Mouse (Mus musculus) heart, postnatal 0 days (tissue): ENCODE measurements around the gene Ifit3. TPM values are rescaled to one million over a fixed set of nuclear protein-coding genes. Genes with fewer than 3 reads are reported as not detected.
"Not testable (repeated sequence)": the region's sequence is repeated elsewhere in the genome, so short reads cannot be mapped to it uniquely, and the experiment has no call there.

Experiments used
- ATAC-seq: fragments of 200-750 bp; cut with Nextera tagmentation; 2 replicates; pipeline ENCODE4 v1.8.0; 2017; ENCODE audit warnings: low read depth, moderate number of reproducible peaks, moderate library complexity; ENCODE audit not compliant: insufficient read depth
- DNase-seq: peaks from one replicate; pipeline ENCODE4 v3.0.0-alpha.2; 2016; ENCODE audit warnings: low spot score
- H3K27ac ChIP-seq: fragments of 300-500 bp; sonication (generic); 2 replicates; pipeline ENCODE4 v1.5.1; 2014; ENCODE audit warnings: low read depth, mild to moderate bottlenecking
- H3K27me3 ChIP-seq: fragments of 300-500 bp; sonication (generic); 2 replicates; pipeline ENCODE4 v1.6.1; 2014; ENCODE audit warnings: low read length, mixed read lengths; ENCODE audit not compliant: control insufficient read depth, insufficient read depth
- H3K36me3 ChIP-seq: fragments of 300-500 bp; sonication (generic); replicated peaks from 2 replicates; pipeline ENCODE4 v1.6.1; 2014; ENCODE audit warnings: low read length, mixed read lengths; ENCODE audit not compliant: control insufficient read depth, insufficient read depth
- H3K4me1 ChIP-seq: fragments of 300-500 bp; sonication (generic); 2 replicates; pipeline ENCODE4 v1.6.1; 2014; ENCODE audit warnings: antibody characterized with exemption; ENCODE audit not compliant: control insufficient read depth, insufficient read depth
- H3K4me2 ChIP-seq: fragments of 300-500 bp; sonication (generic); 2 replicates; pipeline ENCODE4 v1.6.1; 2014; ENCODE audit warnings: low read depth, mild to moderate bottlenecking, low read length, moderate library complexity
- H3K4me3 ChIP-seq: fragments of 300-500 bp; sonication (generic); 2 replicates; pipeline ENCODE4 v1.5.1; 2014; ENCODE audit warnings: low read depth, low read length
- H3K9ac ChIP-seq: fragments of 300-500 bp; sonication (generic); replicated peaks from 2 replicates; pipeline ENCODE4 v1.6.1; 2014; ENCODE audit warnings: low read depth, low read length, mixed read lengths
- H3K9me3 ChIP-seq: fragments of 300-500 bp; sonication (generic); replicated peaks from 2 replicates; pipeline ENCODE4 v1.6.1; 2016; ENCODE audit warnings: low read length; ENCODE audit not compliant: control insufficient read depth
- CTCF ChIP-seq: IDR thresholded peaks from 2 replicates; pipeline ENCODE4 v1.5.1; 2016; ENCODE audit warnings: antibody characterized with exemption, control low read depth, low read depth
- EP300 ChIP-seq: IDR thresholded peaks from 2 replicates; pipeline ENCODE4 v1.6.1; 2016; ENCODE audit warnings: antibody characterized with exemption, low read depth
- WGBS: fragments of 180-500 bp; shearing (Covaris S2); extraction: QIAGEN DNeasy Blood & Tissue Kit; methylation state at CpG from one replicate; pipeline ENCODE4 v1.1.7; 2014; 5-methylcytosine and 5-hydroxymethylcytosine counted together
- polyA plus RNA-seq: library from polyadenylated mRNA; unstranded; fragments of >200 nt; fragmentation: Nextera tagmentation; extraction: Ambion mirVana; gene quantifications from 2 replicates; pipeline ENCODE4 v1.2.1, GENCODE M21; 2015
- total RNA-seq: library from RNA; depleted of rRNA; stranded (reverse); fragments of >200 nt; gene quantifications from 2 replicates; pipeline ENCODE4 v1.2.3, GENCODE M21; 2014; ENCODE audit warnings: low replicate concordance

Ifit3 gene
- total and polyA plus RNA-seq, 2 experiments from 2014 or later: 3.0 to 12.8 TPM

DNA sequence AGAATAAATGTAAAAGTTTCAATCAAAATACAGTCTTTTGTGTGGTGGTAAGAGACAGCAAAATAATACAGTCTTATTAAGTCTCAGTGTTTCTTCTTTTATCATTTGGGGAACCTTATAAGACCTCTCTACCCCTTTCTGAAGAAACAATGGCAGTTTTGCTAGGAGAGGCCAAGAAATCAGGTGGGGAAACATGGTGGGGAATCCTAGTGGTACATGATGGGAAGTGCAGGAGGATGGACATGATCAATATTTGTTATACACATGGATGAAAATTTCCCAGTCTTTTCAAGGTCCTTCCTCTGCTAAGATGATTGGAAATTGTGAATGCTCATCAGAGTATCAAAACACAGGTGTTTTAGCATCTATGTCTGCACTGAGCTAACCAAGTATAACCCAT, 5.6 kb downstream of the Ifit3 start:
- DNase-seq (no peak), ATAC-seq (no peak)
- no peak for TF ChIP-seq CTCF
- TF ChIP-seq EP300: no peak
- no peak overlapping the region for H3K9ac ChIP-seq
- H3K36me3 ChIP-seq: no peaks in the 10 kb centered on the region
- H3K9me3 ChIP-seq: no peaks in the 10 kb centered on the region
- no peak overlapping the region for H3K4me2 ChIP-seq
- H3K27ac ChIP-seq: no peak overlapping the region
- no peaks in the 10 kb centered on the region for H3K27me3 ChIP-seq
- no peak overlapping the region for H3K4me3 ChIP-seq
- no peaks in the 10 kb centered on the region for H3K4me1 ChIP-seq

DNA sequence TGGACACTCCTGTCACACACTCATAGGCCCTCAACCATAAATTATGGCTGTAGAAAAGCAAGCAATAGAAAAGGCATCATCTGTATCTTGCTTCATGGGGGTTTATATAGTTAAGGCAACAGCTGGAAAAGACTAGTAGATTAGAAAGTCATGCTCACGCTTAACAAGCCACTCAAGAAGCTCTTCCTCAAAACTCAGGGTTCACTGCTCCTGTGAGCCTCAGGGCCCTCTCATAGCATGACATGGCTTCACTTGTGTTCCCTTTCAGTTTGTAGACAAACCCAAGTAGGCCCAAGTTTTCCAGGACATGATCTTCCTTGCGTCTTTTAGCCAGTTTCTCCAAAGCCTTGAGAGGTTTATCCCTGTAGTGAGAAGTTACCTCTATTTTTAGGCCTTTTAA, 10.1 kb downstream of the Ifit3 start:
- Histone ChIP-seq H3K27ac (no peak overlapping the region), H3K36me3 (no peaks in the 10 kb centered on the region), H3K4me2 (no peak overlapping the region), H3K9ac (no peak overlapping the region), H3K9me3 (no peaks in the 10 kb centered on the region), H3K4me1 (peaks cover 13% of the 10 kb centered on the region), H3K27me3 (no peaks in the 10 kb centered on the region), H3K4me3 (no peak overlapping the region)
- no peak for ATAC-seq
- DNase-seq: no peak
- TF ChIP-seq EP300 (no peak), CTCF (no peak)
- WGBS: 84% methylated on average over 2 of the region's 2 CpGs

DNA sequence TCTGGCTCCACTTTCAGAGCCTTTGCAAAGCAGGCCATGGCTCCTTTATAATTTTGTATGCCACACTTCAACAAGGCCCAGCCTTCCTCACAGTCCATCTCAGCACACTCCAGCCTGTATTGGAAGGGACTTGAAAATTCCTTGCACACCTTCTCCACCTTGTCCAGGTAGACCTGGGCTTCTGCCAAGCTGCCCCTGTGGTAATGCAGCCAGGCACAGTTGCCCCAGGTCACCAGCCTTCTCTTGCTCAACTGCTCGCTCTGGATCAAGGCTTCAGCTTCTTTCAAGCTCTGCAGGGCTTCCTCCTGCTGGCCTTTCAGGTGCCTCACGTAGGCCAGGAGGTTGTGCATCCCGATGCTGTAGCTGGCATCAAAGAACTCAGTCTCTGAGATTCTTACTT, 11.2 kb downstream of the Ifit3 start:
- H3K4me1 ChIP-seq: peaks cover 16% of the 10 kb centered on the region
- ATAC-seq, H3K4me2 ChIP-seq, H3K36me3 ChIP-seq, H3K4me3 ChIP-seq, H3K27ac ChIP-seq, DNase-seq, H3K9ac ChIP-seq, H3K27me3 ChIP-seq, H3K9me3 ChIP-seq: not testable (repeated sequence)
- WGBS: 86% methylated on average over 3 of the region's 3 CpGs

DNA sequence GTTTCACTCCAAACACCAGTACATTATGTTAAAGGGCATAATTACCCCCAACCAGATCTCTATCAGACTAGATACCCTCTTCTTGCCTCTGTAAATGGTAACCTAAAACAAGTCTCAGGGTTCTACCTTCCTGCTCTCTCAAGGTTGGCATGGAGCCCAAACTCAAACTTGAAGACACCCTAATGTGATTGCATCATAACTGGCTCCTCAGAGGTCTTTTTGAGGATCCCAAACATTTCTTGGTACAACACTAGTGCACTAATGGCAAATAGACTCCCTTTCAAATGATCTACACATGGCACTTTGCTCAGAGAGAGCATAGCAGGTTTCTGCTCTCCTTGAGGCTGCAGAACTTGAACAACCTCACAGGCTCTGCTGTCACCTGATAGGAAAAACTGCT, 13.5 kb downstream of the Ifit3 start:
- no peak overlapping the region for H3K9ac ChIP-seq
- H3K9me3 ChIP-seq: no peaks in the 10 kb centered on the region
- no peak overlapping the region for H3K4me2 ChIP-seq
- ATAC-seq (no peak), DNase-seq (no peak)
- no peak overlapping the region for H3K4me3 ChIP-seq
- TF ChIP-seq CTCF (no peak), EP300 (no peak)
- H3K36me3 ChIP-seq: no peaks in the 10 kb centered on the region
- H3K27ac ChIP-seq: no peak overlapping the region
- H3K4me1 ChIP-seq: peaks cover 16% of the 10 kb centered on the region
- H3K27me3 ChIP-seq: no peaks in the 10 kb centered on the region

DNA sequence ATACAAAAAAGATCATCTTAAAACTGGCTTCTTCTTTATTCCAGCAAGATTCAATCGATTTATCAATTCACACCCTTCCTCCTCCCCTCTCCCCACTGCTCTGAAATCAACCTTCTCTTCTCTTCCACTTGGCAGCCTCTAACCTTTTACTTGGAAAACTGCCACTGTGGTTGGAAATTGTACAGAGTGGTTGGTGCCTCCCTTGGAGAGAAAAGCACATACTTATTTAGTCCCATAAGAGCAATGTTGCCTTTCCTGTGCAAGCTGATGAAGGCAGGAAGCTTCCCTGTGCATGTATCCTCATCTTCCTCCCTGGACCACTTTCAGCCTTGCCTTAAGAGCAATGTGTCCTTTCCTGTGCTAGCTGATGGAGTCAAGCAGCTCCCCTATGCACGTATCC, 15.0 kb downstream of the Ifit3 start:
- H3K27ac ChIP-seq: no peak overlapping the region
- H3K9me3 ChIP-seq: no peaks in the 10 kb centered on the region
- H3K4me3 ChIP-seq: no peak overlapping the region
- H3K4me1 ChIP-seq: peaks cover 16% of the 10 kb centered on the region
- peak; percentile 70 for DNase-seq
- H3K36me3 ChIP-seq: no peaks in the 10 kb centered on the region
- 41% methylated on average over 2 of the region's 2 CpGs for WGBS
- ATAC-seq: peak; percentile 62; the same call in 1 of the 2 replicates
- H3K4me2 ChIP-seq: no peak overlapping the region
- TF ChIP-seq CTCF (0 out of 2 replicates have a peak, but pooled peaks have one; percentile 1), EP300 (no peak)
- H3K27me3 ChIP-seq: no peaks in the 10 kb centered on the region
- no peak overlapping the region for H3K9ac ChIP-seq

DNA sequence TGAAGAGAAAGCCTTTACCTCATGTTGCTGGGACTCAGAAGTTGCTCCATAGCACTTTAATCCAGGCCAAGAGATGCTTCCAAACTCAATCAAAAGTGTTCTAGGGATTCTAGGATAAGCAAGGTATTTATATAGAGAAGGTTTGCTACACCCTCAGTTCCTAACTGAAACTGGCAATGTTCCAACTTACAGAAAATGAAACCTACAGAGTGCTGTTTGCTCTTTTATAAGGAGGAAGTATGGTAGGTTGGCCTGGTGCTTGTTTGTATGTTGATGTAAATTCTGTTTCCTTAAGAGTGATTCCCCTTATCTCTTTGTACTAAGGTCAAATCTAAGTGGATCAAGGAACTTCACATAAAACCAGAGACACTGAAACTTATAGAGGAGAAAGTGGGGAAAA, 15.9 kb downstream of the Ifit3 start:
- H3K4me2 ChIP-seq, H3K9ac ChIP-seq, ATAC-seq, H3K9me3 ChIP-seq, H3K27me3 ChIP-seq, H3K36me3 ChIP-seq, H3K27ac ChIP-seq, H3K4me3 ChIP-seq: not testable (repeated sequence)
- peak; percentile 13 for DNase-seq
- H3K4me1 ChIP-seq: peaks cover 16% of the 10 kb centered on the region

DNA sequence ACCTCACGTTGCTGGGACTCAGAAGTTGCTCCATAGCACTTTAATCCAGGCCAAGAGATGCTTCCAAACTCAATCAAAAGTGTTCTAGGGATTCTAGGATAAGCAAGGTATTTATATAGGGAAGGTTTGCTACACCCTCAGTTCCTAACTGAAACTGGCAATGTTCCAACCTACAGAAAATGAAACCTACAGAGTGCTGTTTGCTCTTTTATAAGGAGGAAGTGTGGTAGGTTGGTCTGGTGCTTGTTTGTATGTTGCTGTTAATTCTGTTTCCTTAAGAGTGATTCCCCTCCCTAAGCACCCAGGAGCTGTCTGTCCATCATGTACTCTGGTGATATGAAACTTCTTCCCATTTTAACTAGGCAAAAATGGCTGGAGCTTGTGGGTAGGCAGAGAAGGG, 18.6 kb downstream of the Ifit3 start, which contains the start of gene Ifit1bl1:
Gene Ifit1bl1 (minus strand): TSS at position 69 of the 400 bp plus-strand sequence.
- H3K27me3 ChIP-seq, H3K36me3 ChIP-seq, H3K9me3 ChIP-seq, DNase-seq, H3K4me2 ChIP-seq, ATAC-seq, H3K27ac ChIP-seq, H3K4me3 ChIP-seq, H3K9ac ChIP-seq: not testable (repeated sequence)
- WGBS: 39% methylated on average over 1 of the region's 1 CpGs
- H3K4me1 ChIP-seq: peaks cover 15% of the 10 kb centered on the region
